Mouse (Mus musculus) CH12.LX (cell line): Measurements from ENCODE around the gene Gm5142. TPM values are rescaled to one million over a fixed set of nuclear protein-coding genes. Genes with fewer than 3 reads are reported as not detected.
A peak's percentile ranks its signal among the peaks of the same experiment; 100 is the strongest.

Source experiments
- DNase-seq: peaks from one replicate; pipeline ENCODE4 v3.0.0-alpha.2; 2013; ENCODE audit errors: extremely low read depth
- H3K27ac ChIP-seq: 2 replicates; pipeline ENCODE4 v1.5.1; 2012; ENCODE audit warnings: low read depth, mild to moderate bottlenecking, control low read depth, moderate library complexity; ENCODE audit not compliant: insufficient read depth
- H3K27me3 ChIP-seq: replicated peaks from 2 replicates; pipeline ENCODE3; 2012; ENCODE audit warnings: inconsistent platforms
- H3K36me3 ChIP-seq, 2 experiments: replicated peaks in 1 of 2; 2 replicates each; pipeline versions ENCODE3 to v1.6.1; 2012; ENCODE audit warnings: inconsistent platforms in 1 of 2, low read length in 1 of 2, mild to moderate bottlenecking in 1 of 2, mixed read lengths in 1 of 2, moderate library complexity in 1 of 2; ENCODE audit not compliant: control insufficient read depth in 1 of 2, insufficient read depth in 1 of 2
- H3K4me1 ChIP-seq, 2 experiments: 2 replicates each; pipeline ENCODE4 v1.6.1; 2012; ENCODE audit warnings: inconsistent platforms in 1 of 2, moderate library complexity in 1 of 2; ENCODE audit not compliant: insufficient read depth in 2 of 2, control insufficient read depth in 1 of 2
- H3K4me2 ChIP-seq: 2 replicates; pipeline ENCODE4 v1.6.1; 2012; ENCODE audit warnings: low read depth, mild to moderate bottlenecking, control low read depth; ENCODE audit not compliant: poor library complexity, insufficient read depth, severe bottlenecking
- H3K4me3 ChIP-seq, 3 experiments: fragments of 150-350 bp in 1 of 3; sonication (generic) in 1 of 3; replicated peaks in 1 of 3; 2 replicates each; pipeline versions ENCODE3 to v1.5.1; 2011 to 2012; ENCODE audit warnings: low read depth in 2 of 3, low read length in 2 of 3, mild to moderate bottlenecking in 2 of 3, moderate library complexity in 2 of 3, control low read depth in 1 of 3, improper control_type of control experiment in 1 of 3, inconsistent platforms in 1 of 3, mixed read lengths in 1 of 3; ENCODE audit not compliant: poor library complexity in 1 of 3
- H3K79me2 ChIP-seq: replicated peaks from 2 replicates; pipeline ENCODE4 v1.6.1; 2012; ENCODE audit warnings: mild to moderate bottlenecking, moderate library complexity; ENCODE audit not compliant: control insufficient read depth, poor library complexity, insufficient read depth, severe bottlenecking; ENCODE audit errors: extremely low read depth
- H3K9ac ChIP-seq: 2 replicates; pipeline ENCODE4 v1.6.1; 2012; ENCODE audit warnings: low read depth, mild to moderate bottlenecking, control low read depth, moderate library complexity; ENCODE audit not compliant: insufficient read depth
- H3K9me3 ChIP-seq: replicated peaks from 2 replicates; pipeline ENCODE3; 2012; ENCODE audit warnings: low read length, inconsistent platforms, mixed read lengths
- BHLHE40 ChIP-seq: IDR thresholded peaks from 2 replicates; pipeline ENCODE4 v1.6.1; 2011; ENCODE audit warnings: mild to moderate bottlenecking, low read depth, low read length, improper control_type of control experiment
- CHD1 ChIP-seq: IDR thresholded peaks from 2 replicates; pipeline ENCODE4 v1.6.1; 2012; ENCODE audit warnings: low read depth, low read length, improper control_type of control experiment, inconsistent platforms
- CHD2 ChIP-seq: IDR thresholded peaks from 2 replicates; pipeline ENCODE4 v1.6.1; 2011; ENCODE audit warnings: low read length, improper control_type of control experiment
- EP300 ChIP-seq: IDR thresholded peaks from 2 replicates; pipeline ENCODE4 v1.6.1; 2011; ENCODE audit warnings: low read length, improper control_type of control experiment
- ETS1 ChIP-seq: conservative IDR thresholded peaks from 2 replicates; pipeline ENCODE4 v1.6.1; 2012; ENCODE audit warnings: low read depth, mild to moderate bottlenecking, inconsistent platforms, low read length, improper control_type of control experiment, moderate library complexity
- GABPA ChIP-seq: IDR thresholded peaks from 2 replicates; pipeline ENCODE4 v1.6.1; 2012; ENCODE audit warnings: low read depth, low read length, improper control_type of control experiment, inconsistent platforms; ENCODE audit not compliant: insufficient replicate concordance
- IRF4 ChIP-seq: IDR thresholded peaks from 2 replicates; pipeline ENCODE4 v1.6.1; 2014; ENCODE audit warnings: low read depth, mild to moderate bottlenecking, inconsistent platforms, low read length, improper control_type of control experiment
- JUN ChIP-seq: IDR thresholded peaks from 2 replicates; pipeline ENCODE4 v1.6.1; 2011; ENCODE audit warnings: low read depth, mild to moderate bottlenecking, low read length, improper control_type of control experiment, moderate library complexity; ENCODE audit not compliant: insufficient read depth
- KAT2A ChIP-seq: IDR thresholded peaks from 2 replicates; pipeline ENCODE4 v1.6.1; 2012; ENCODE audit warnings: low read length, improper control_type of control experiment, inconsistent platforms; ENCODE audit not compliant: insufficient replicate concordance
- MAFK ChIP-seq: IDR thresholded peaks from 2 replicates; pipeline ENCODE4 v1.6.1; 2011; ENCODE audit warnings: low read length, improper control_type of control experiment; ENCODE audit not compliant: insufficient replicate concordance
- MAX ChIP-seq: IDR thresholded peaks from 2 replicates; pipeline ENCODE4 v1.6.1; 2011; ENCODE audit warnings: low read length, improper control_type of control experiment
- MAZ ChIP-seq: IDR thresholded peaks from 2 replicates; pipeline ENCODE4 v1.6.1; 2012; ENCODE audit warnings: low read depth, mild to moderate bottlenecking, inconsistent platforms, low read length, improper control_type of control experiment, moderate library complexity
- MEF2A ChIP-seq: IDR thresholded peaks from 2 replicates; pipeline ENCODE4 v1.6.1; 2014; ENCODE audit warnings: low read depth, mild to moderate bottlenecking, inconsistent platforms, low read length, improper control_type of control experiment, borderline replicate concordance
- MXI1 ChIP-seq: IDR thresholded peaks from 2 replicates; pipeline ENCODE4 v1.6.1; 2011; ENCODE audit warnings: mild to moderate bottlenecking, low read depth, low read length, improper control_type of control experiment
- NELFE ChIP-seq: IDR thresholded peaks from 2 replicates; pipeline ENCODE4 v1.6.1; 2011; ENCODE audit warnings: low read depth, low read length, improper control_type of control experiment
- NRF1 ChIP-seq: IDR thresholded peaks from 2 replicates; pipeline ENCODE4 v1.6.1; 2014; ENCODE audit warnings: low read depth, mild to moderate bottlenecking, inconsistent platforms, low read length, improper control_type of control experiment, moderate library complexity
- POLR2AphosphoS2 ChIP-seq: IDR thresholded peaks from 2 replicates; pipeline ENCODE4 v1.6.1; 2011; ENCODE audit warnings: low read depth, low read length, improper control_type of control experiment
- RAD21 ChIP-seq: IDR thresholded peaks from 2 replicates; pipeline ENCODE4 v1.6.1; 2011; ENCODE audit warnings: low read depth, mild to moderate bottlenecking, low read length, improper control_type of control experiment, moderate library complexity
- SIN3A ChIP-seq: IDR thresholded peaks from 2 replicates; pipeline ENCODE4 v1.6.1; 2012; ENCODE audit warnings: low read length, improper control_type of control experiment, inconsistent platforms
- USF1 ChIP-seq: IDR thresholded peaks from 2 replicates; pipeline ENCODE4 v1.6.1; 2014; ENCODE audit warnings: low read depth, mild to moderate bottlenecking, inconsistent platforms, low read length, improper control_type of control experiment
- ZNF384 ChIP-seq: IDR thresholded peaks from 2 replicates; pipeline ENCODE4 v1.6.1; 2012; ENCODE audit warnings: low read depth, low read length, improper control_type of control experiment, inconsistent platforms
- dilution Hi-C: fragments of 300-500 bp; cut with MboI; formaldehyde crosslinking; loops from 2 replicates; pipeline ENCODE4 v1.14.3; 2020; ENCODE audit warnings: low sequenced_read_pairs; ENCODE audit not compliant: extremely low pct_unique_long_range_greater_than_20kb, extremely low pct_ligation_motif_present
- in situ Hi-C: fragments of 300-500 bp; cut with MboI; formaldehyde crosslinking; loops from 3 replicates; pipeline ENCODE4 v1.14.3; 2019; ENCODE audit warnings: low sequenced_read_pairs, low pct_ligation_motif_present, low pct_unique_long_range_greater_than_20kb, mixed read lengths
- polyA plus RNA-seq: library from polyadenylated mRNA; unstranded; fragments of >175 nt; gene quantifications from 2 replicates; pipeline ENCODE4 v1.2.1, GENCODE M21; 2012; ENCODE audit warnings: low read depth; ENCODE audit not compliant: insufficient read length
- total RNA-seq, 2 experiments: library from RNA; depleted of rRNA; stranded (reverse); fragments of 300-350 nt in 1 of 2; fragments of >200 nt in 1 of 2; gene quantifications; 2 replicates each; pipeline ENCODE4 v1.2.3; 2012 to 2014

The Gm5142 gene
- total and polyA plus RNA-seq, 3 experiments, result not detected

DNA sequence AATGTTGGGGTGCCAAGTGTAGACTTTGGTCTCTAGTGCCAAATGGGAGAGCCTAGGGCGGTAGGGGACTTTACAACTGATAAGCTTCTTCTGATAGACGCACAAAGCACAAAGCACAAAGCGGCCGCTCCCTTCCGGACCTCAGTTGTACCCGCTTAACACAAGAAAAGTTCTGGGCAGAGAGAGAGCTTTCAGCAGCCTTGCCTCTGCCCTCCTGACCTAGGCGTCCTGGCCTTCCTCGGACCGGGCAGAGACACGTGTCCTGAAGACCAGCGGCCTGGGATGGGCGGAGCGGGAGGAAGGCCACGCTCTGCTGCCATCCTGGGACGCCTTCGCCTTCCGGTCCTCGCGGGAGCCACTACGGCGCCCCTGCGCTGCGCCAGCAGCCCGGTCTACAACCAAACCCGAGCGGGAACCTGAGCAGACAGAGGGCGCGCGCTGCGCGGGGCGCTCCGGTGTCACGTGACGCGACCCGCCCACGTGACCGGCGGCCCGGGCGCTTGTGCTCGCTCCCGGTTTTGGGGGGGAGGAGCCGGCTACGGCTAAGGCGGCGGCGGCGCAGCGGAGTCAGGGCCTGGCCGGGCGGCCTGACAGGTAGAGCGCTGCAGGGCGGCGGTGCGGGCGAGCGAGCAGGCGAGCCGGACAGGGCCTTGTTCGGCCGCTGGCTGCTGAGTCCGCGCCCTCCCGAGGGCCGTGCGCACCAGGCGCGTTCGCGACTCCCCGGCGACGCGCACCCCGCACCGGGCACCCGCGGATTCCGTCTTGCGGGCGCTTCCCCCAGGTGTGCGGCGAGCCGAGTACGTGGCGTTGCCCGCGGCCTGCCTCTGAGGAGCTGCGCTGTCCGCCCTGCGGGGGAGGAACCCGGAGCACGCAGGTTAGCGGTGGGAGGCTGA, 22.4 kb upstream of the Gm5142 start, which contains the start of gene Rcbtb1 (continued):
- TF ChIP-seq MXI1, result peak; percentile 90
- TF ChIP-seq KAT2A, result 0 out of 2 replicates have a peak, but pooled peaks have one; percentile 14
- peak; percentile 10; the same call in 1 of the 2 replicates for TF ChIP-seq CHD1
- TF ChIP-seq ZNF384, result no peak
- no peak for TF ChIP-seq POLR2AphosphoS2
- TF ChIP-seq ETS1, result peak; percentile 32
- peak; percentile 48; the same call in 1 of the 2 replicates for TF ChIP-seq SIN3A
- TF ChIP-seq NELFE, result peak; percentile 10; the same call in 1 of the 2 replicates
- no peak for TF ChIP-seq RAD21
- TF ChIP-seq EP300, result no peak
- TF ChIP-seq USF1, result peak; percentile 100
- TF ChIP-seq MAX, result peak; percentile 96

DNA sequence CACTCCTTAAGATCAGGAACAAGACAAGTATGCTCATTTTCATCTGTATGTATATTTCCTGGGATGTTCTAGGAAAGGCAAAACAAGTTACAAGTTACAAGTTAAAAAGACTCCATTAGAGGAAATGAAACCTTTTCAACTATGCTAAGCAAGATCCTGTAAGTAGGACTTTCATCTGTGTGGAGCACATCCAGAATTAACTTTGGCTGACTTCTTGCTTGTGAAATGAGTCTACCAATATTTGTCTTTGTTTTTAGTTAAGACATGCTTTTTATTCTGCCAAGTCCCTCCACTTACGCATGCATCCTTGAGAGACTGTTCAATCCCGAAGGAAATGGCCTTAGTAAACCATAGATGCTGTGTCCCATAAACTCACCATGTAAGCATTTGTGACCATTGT, 7.6 kb upstream of the Gm5142 start:
- Histone ChIP-seq H3K36me3 (no peaks in the 10 kb centered on the region), H3K79me2 (no peaks in the 10 kb centered on the region), H3K4me1 (peaks cover 0 to 14% of the 10 kb centered on the region in 2 experiments; a peak in 2 of 4 replicates), H3K9ac (no peak overlapping the region), H3K27ac (no peak overlapping the region), H3K4me2 (no peak overlapping the region), H3K27me3 (no peaks in the 10 kb centered on the region), H3K4me3 (no peak overlapping the region), H3K9me3 (no peaks in the 10 kb centered on the region)
- DNase-seq, result no peak
- TF ChIP-seq KAT2A (no peak), IRF4 (peak; percentile 5; the same call in 1 of the 2 replicates)
- dilution Hi-C loops (no loop called here), in situ Hi-C loops (no loop called here)

DNA sequence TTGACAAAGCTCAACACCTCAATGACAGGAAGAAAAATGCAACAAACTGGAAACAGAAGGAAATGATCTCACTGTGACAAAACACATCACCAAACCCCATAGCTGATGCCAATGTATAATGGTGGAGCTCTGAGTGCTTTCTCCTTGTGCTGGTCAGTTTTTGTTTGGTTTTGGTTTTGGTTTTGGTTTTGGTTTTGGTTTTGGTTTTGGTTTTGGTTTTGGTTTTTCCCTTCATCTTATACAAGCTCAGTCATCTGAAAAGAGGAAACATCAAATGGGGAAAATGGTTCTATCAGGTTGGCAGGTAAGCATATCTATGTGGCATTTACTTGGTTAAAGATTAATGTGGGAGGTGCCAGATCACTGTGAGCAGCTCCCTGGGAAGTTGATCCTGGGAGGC, 7.0 kb upstream of the Gm5142 start:
- no peaks in the 10 kb centered on the region for H3K79me2 ChIP-seq
- no peak overlapping the region for H3K4me2 ChIP-seq
- no peak overlapping the region for H3K9ac ChIP-seq
- in situ Hi-C loops, result no loop called here
- H3K36me3 ChIP-seq, result no peaks in the 10 kb centered on the region
- dilution Hi-C loops, result no loop called here
- H3K27ac ChIP-seq, result no peak overlapping the region
- H3K4me1 ChIP-seq, result peaks cover 0 to 14% of the 10 kb centered on the region in 2 experiments; a peak in 2 of 4 replicates
- H3K4me3 ChIP-seq, result no peak overlapping the region
- peak; percentile 73 for TF ChIP-seq EP300
- TF ChIP-seq MAFK, result no peak
- TF ChIP-seq JUN, result peak; percentile 12; the same call in 1 of the 2 replicates
- no peak for TF ChIP-seq NRF1
- peak; percentile 43; the same call in 1 of the 2 replicates for TF ChIP-seq MEF2A
- no peak for TF ChIP-seq MAZ
- no peak for TF ChIP-seq GABPA
- peak; percentile 97 for TF ChIP-seq ETS1
- peak; percentile 34; the same call in 1 of the 2 replicates for TF ChIP-seq BHLHE40
- TF ChIP-seq IRF4, result peak; percentile 79
- no peak for TF ChIP-seq CHD2
- DNase-seq, result peak; percentile 36
- no peaks in the 10 kb centered on the region for H3K9me3 ChIP-seq
- no peaks in the 10 kb centered on the region for H3K27me3 ChIP-seq
